Mouse (Mus musculus): ENCODE data around the gene Adra2a. TPM values are rescaled to one million over a fixed set of nuclear protein-coding genes. Genes with fewer than 3 reads are reported as not detected.

The Adra2a gene
- polyA plus RNA-seq, 1 experiment: 4.3 TPM

- peak overlapping the region; percentile 93 for H3K4me3 ChIP-seq (replicated peaks)
These were observed 1.5 kb downstream of the Adra2a start for GRCm38 (mm10) chr19:54045412-54045811.

GRCm38 (mm10) chr19:54045931-54046683 lies 2.2 kb downstream of the Adra2a start:
- H3K27me3 ChIP-seq (replicated peaks): peaks cover 89% of the 10 kb centered on the region
- H3K4me3 ChIP-seq (replicated peaks): peak overlapping the region; percentile 93
- H3K9me3 ChIP-seq: no peaks in the 10 kb centered on the region
- H3K4me1 ChIP-seq: peaks cover 71% of the 10 kb centered on the region
- no peaks in the 10 kb centered on the region for H3K36me3 ChIP-seq (replicated peaks; ENCODE audit: low read length)
- TF ChIP-seq FLI1 (IDR thresholded peaks at IDR 0.05; ENCODE audit: low read length): no peak
- TF ChIP-seq GATA1 (IDR thresholded peaks at IDR 0.05; ENCODE audit: borderline replicate concordance, low read length): no peak

More at GRCm38 (mm10) chr19:54045412-54045811, 1.5 kb downstream of the Adra2a start:
- TF ChIP-seq FLI1 (IDR thresholded peaks at IDR 0.05; ENCODE audit: low read length) (no peak), GATA1 (IDR thresholded peaks at IDR 0.05; ENCODE audit: borderline replicate concordance, low read length) (no peak)
- Histone ChIP-seq H3K4me1 (peaks cover 73% of the 10 kb centered on the region), H3K27me3 (replicated peaks) (peaks cover 84% of the 10 kb centered on the region), H3K36me3 (replicated peaks; ENCODE audit: low read length) (no peaks in the 10 kb centered on the region), H3K9me3 (no peaks in the 10 kb centered on the region)

GRCm38 (mm10) chr19:54046684-54047070 lies 2.7 kb downstream of the Adra2a start:
- TF ChIP-seq GATA1 (IDR thresholded peaks at IDR 0.05; ENCODE audit: borderline replicate concordance, low read length) (no peak), FLI1 (IDR thresholded peaks at IDR 0.05; ENCODE audit: low read length) (no peak)
- Histone ChIP-seq H3K4me3 (replicated peaks) (peak overlapping the region; percentile 93), H3K36me3 (replicated peaks; ENCODE audit: low read length) (no peaks in the 10 kb centered on the region), H3K9me3 (no peaks in the 10 kb centered on the region), H3K27me3 (replicated peaks) (peaks cover 94% of the 10 kb centered on the region), H3K4me1 (peaks cover 74% of the 10 kb centered on the region)

- Histone ChIP-seq H3K36me3 (replicated peaks; ENCODE audit: low read length) (no peaks in the 10 kb centered on the region), H3K27me3 (replicated peaks) (peaks cover 94% of the 10 kb centered on the region), H3K4me3 (replicated peaks) (peak overlapping the region; percentile 93), H3K9me3 (no peaks in the 10 kb centered on the region), H3K4me1 (peaks cover 83% of the 10 kb centered on the region)
- TF ChIP-seq FLI1 (IDR thresholded peaks at IDR 0.05; ENCODE audit: low read length) (no peak), GATA1 (IDR thresholded peaks at IDR 0.05; ENCODE audit: borderline replicate concordance, low read length) (no peak)
These were observed 3.6 kb downstream of the Adra2a start for GRCm38 (mm10) chr19:54047386-54048050.

GRCm38 (mm10) chr19:54048161-54048885 lies 4.4 kb downstream of the Adra2a start:
- TF ChIP-seq GATA1 (IDR thresholded peaks at IDR 0.05; ENCODE audit: borderline replicate concordance, low read length): no peak
- no peak for TF ChIP-seq FLI1 (IDR thresholded peaks at IDR 0.05; ENCODE audit: low read length)
- Histone ChIP-seq H3K4me1 (peaks cover 89% of the 10 kb centered on the region), H3K4me3 (replicated peaks) (peak overlapping the region; percentile 93), H3K36me3 (replicated peaks; ENCODE audit: low read length) (no peaks in the 10 kb centered on the region), H3K27me3 (replicated peaks) (peaks cover 92% of the 10 kb centered on the region), H3K9me3 (no peaks in the 10 kb centered on the region)

GRCm38 (mm10) chr19:54051651-54052050 lies 7.7 kb downstream of the Adra2a start:
- Histone ChIP-seq H3K9me3 (peaks cover 13% of the 10 kb centered on the region), H3K4me3 (replicated peaks) (no peak overlapping the region), H3K27me3 (replicated peaks) (peaks cover 85% of the 10 kb centered on the region), H3K36me3 (replicated peaks; ENCODE audit: low read length) (no peaks in the 10 kb centered on the region), H3K4me1 (peaks cover 73% of the 10 kb centered on the region)
- TF ChIP-seq GATA1 (IDR thresholded peaks at IDR 0.05; ENCODE audit: borderline replicate concordance, low read length) (no peak), FLI1 (IDR thresholded peaks at IDR 0.05; ENCODE audit: low read length) (no peak)

- TF ChIP-seq GATA1 (IDR thresholded peaks at IDR 0.05; ENCODE audit: borderline replicate concordance, low read length) (no peak), FLI1 (IDR thresholded peaks at IDR 0.05; ENCODE audit: low read length) (no peak)
- peaks cover 46% of the 10 kb centered on the region for H3K4me1 ChIP-seq
- H3K36me3 ChIP-seq (replicated peaks; ENCODE audit: low read length): no peaks in the 10 kb centered on the region
- no peak overlapping the region for H3K4me3 ChIP-seq (replicated peaks)
- peaks cover 60% of the 10 kb centered on the region for H3K27me3 ChIP-seq (replicated peaks)
- peaks cover 18% of the 10 kb centered on the region for H3K9me3 ChIP-seq
These were observed 11.9 kb downstream of the Adra2a start for GRCm38 (mm10) chr19:54055845-54056244.

GRCm38 (mm10) chr19:54068447-54068846 lies 24.5 kb downstream of the Adra2a start:
- Histone ChIP-seq H3K4me1 (peaks cover 22% of the 10 kb centered on the region), H3K36me3 (replicated peaks; ENCODE audit: low read length) (no peaks in the 10 kb centered on the region)

GRCm38 (mm10) chr19:54070521-54070920 lies 26.6 kb downstream of the Adra2a start:
- peaks cover 69% of the 10 kb centered on the region for H3K27me3 ChIP-seq (replicated peaks)

More at GRCm38 (mm10) chr19:54068447-54068846, 24.5 kb downstream of the Adra2a start:
- Histone ChIP-seq H3K4me3 (replicated peaks) (no peak overlapping the region), H3K27me3 (replicated peaks) (peaks cover 66% of the 10 kb centered on the region), H3K9me3 (peaks cover 28% of the 10 kb centered on the region)
- TF ChIP-seq FLI1 (IDR thresholded peaks at IDR 0.05; ENCODE audit: low read length) (no peak), GATA1 (IDR thresholded peaks at IDR 0.05; ENCODE audit: borderline replicate concordance, low read length) (no peak)

More at GRCm38 (mm10) chr19:54070521-54070920, 26.6 kb downstream of the Adra2a start:
- H3K4me1 ChIP-seq: peaks cover 20% of the 10 kb centered on the region
- no peaks in the 10 kb centered on the region for H3K36me3 ChIP-seq (replicated peaks; ENCODE audit: low read length)
- peaks cover 28% of the 10 kb centered on the region for H3K9me3 ChIP-seq
- H3K4me3 ChIP-seq (replicated peaks): no peak overlapping the region
- TF ChIP-seq FLI1 (IDR thresholded peaks at IDR 0.05; ENCODE audit: low read length): no peak
- TF ChIP-seq GATA1 (IDR thresholded peaks at IDR 0.05; ENCODE audit: borderline replicate concordance, low read length): no peak

Measured in megakaryocyte, embryonic 14.5 days (primary cell).